Mouse (Mus musculus) urinary bladder, postnatal 25 days (tissue): ENCODE data around the gene Ctnna3.
"Not testable (repeated sequence)": the region's sequence is repeated elsewhere in the genome, so short reads cannot be mapped to it uniquely, and the experiment has no call there.

Experiments used
- DNase-seq: peaks from one replicate; pipeline ENCODE4 v3.0.0; 2022; ENCODE audit warnings: low spot score

The Ctnna3 gene

GRCm38 (mm10) chr10:63429785-63430305 lies at the start of gene Ctnna3:
Gene Ctnna3, plus strand, starts transcription at chr10:63430098.
- DNase-seq, result peak; percentile 71

GRCm38 (mm10) chr10:63381498-63382280 lies 48.2 kb upstream of the Ctnna3 start, which contains the start of gene Sirt1:
Gene Sirt1, minus strand, starts transcription at chr10:63381704.
- no peak for DNase-seq

- DNase-seq, result peak; percentile 63
These were observed 47.3 kb upstream of the Ctnna3 start, which contains the start of gene Dnajc12 for GRCm38 (mm10) chr10:63382372-63383279. Gene Dnajc12, plus strand, starts transcription at chr10:63382443.

DNA sequence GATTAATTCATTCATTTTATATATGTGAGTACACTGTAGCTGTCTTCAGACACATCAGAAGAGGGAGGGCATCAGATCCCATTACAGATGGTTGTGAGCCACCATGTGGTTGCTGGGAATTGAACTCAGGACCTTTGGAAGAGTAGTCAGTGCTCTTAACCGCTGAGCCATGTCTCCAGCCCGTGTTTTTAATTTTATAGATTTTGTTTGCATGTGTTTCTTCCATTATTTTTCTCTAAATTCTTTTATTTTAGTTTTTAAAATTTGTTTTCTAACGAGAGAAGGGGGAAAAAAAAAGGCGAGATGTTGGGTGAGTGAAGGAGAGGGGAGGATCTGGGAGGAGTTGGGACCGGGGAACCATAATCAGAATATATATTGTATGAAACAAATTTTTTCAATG lies 44.0 kb upstream of the Ctnna3 start:
- not testable (repeated sequence) for DNase-seq

DNA sequence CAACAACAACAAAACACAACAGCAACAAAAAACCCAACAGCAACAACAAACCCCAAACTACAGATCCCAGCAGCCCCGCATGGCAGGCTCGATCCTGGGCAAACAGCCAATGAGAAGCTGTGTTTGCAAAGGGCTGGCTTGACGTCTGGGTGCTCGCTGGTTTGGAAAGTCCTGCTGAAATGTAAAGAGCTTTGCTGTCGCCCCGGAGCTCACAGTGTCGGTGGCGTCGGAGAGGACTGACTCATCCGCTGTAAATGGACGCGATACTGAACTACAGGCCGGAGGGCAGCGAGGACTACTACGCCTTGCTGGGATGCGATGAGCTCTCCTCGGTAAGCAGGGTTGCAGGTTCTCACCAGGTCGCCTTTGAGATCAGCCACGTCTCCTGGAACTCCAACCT lies 43.5 kb upstream of the Ctnna3 start:
- DNase-seq, result peak; percentile 67

DNA sequence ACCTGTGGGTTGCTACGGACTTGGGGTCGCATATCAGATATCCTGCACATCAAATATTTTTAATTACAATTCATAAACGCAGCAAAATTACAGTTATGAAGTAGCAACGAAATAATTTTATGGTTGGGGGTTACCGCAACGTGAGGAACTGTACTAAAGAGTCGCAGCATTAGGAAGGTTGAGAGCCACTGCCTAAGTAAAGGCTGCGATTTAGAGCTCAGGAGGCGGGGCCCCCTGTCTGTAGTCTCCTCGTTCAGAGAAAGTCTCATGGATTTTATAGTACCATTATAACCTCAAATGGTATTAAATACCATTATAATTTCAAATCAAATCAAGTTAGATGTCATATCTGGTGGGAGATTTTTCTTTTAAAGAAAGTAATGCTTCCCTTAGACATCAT lies 42.9 kb upstream of the Ctnna3 start:
- DNase-seq, result no peak

DNA sequence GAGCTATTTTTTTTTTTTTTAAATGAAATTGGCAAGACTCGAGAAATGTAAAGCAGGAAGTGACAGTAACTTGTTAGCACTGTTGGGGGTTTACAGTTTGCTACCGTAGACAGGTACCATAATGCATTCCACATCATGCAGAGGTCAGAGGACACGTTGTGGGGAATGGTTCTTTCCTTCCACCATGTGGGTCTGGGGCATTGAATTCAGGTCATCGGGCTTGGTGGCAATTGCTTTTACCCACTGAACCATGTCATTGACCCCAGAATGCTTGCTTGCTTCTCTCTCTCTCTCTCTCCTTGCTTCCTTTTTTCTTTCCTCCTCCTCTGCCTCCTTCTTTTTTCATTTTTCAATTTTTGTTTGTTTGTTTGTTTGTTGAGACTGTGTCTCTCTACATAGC lies 41.0 kb upstream of the Ctnna3 start:
- DNase-seq, result no peak

GRCm38 (mm10) chr10:63396963-63397362 lies 32.9 kb upstream of the Ctnna3 start:
- DNase-seq, result no peak

DNA sequence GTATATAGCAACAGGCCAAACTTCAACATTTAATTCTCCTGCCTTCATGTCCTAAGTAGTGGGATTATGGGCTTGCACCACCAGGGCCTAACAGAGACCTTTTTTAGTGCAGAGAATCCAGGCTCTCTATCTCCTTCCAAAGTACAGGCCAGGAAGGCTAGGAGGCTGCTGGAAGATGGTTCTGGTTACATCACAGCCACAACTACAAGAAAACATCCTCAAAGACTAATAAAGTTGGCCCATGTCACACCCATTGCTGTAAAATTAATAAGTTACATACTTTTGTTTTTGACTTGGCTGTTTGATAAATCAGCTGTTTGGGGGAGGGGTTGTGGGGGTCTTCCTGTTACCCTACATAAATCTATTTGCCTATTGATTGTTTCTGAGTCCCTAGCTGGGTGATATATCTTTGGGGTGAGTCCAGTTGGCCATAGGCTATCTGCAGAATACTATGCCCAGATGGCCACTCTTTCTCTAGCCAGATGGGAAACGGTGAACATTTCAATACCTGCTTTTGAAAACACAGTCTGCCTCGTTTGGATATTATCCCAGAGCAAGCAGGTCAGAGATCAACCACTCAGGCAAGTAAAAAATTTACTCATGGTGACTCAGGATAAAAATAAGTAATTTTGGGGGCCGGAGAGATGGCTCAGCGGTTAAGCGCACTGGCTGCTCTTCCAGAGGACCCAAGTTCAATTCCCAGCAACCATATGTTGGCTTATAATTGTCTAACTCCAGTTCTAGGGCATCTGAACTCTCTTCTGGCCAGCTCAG lies 27.0 kb upstream of the Ctnna3 start:
- no peak for DNase-seq

GRCm38 (mm10) chr10:63403636-63404035 lies 26.3 kb upstream of the Ctnna3 start:
- no peak for DNase-seq

- DNase-seq, result no peak
These were observed 19.5 kb upstream of the Ctnna3 start for GRCm38 (mm10) chr10:63410162-63410956.

- DNase-seq, result not testable (repeated sequence)
These were observed 18.2 kb upstream of the Ctnna3 start for GRCm38 (mm10) chr10:63411674-63412073.

- DNase-seq, result no peak
These were observed 17.1 kb upstream of the Ctnna3 start for GRCm38 (mm10) chr10:63412756-63413155.

DNA sequence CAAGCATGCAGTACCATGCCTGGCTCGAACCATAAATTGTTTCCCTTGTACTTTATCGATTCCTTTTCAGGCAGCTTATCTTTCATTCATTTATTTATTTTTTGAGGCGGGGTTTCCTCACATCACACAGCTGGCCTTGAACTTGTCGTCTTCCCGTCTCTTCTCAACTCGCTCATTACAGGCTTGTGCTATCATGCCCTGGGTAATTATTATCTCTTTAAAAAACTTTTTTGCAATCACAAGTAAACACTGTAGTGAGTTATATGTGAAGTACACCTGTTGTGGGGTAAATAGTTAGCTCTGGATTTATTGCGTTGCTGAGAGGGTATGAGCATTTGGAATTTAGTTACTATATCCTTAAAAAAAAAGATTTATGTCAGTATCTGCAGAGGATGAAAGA lies 14.6 kb upstream of the Ctnna3 start:
- DNase-seq, result no peak

DNA sequence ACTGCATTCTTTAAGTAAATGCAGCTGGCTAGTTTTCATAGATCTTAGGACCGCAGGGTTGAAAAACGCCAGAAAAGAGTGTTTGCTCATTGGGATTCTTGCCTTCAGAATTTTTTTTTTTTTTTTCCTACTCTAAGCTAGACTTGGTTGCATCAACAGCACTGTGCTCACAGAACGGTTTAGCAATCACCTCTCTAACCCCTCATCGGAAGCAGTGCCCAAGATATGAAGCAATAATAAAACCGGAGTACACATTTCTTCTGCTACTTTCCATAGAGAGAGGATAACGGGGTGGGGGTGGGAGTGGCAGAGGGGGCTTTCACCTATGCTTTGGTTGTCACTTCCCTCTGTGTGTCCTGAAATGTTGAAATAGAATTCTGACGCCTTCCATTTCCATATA lies 14.0 kb upstream of the Ctnna3 start:
- no peak for DNase-seq

DNA sequence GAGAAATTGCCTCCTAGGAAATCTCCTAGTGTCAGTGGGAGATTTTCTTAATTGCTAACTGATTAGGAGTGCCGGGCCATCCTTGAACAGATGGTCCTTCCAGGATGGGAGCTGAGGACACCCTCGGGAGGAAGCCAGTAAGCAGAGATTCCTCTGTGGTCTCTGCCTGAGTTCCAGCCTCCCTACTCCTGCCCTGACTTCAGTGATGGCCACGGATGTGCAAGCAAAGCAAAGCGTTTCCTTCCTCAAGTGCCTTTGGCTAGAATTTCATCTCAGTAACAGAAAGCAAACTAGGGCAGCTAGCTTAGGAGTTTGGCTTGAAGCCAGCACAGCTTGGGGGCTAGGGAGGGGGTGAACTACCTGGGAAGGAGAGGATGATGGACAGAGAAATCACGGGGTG lies 12.8 kb upstream of the Ctnna3 start:
- no peak for DNase-seq

DNA sequence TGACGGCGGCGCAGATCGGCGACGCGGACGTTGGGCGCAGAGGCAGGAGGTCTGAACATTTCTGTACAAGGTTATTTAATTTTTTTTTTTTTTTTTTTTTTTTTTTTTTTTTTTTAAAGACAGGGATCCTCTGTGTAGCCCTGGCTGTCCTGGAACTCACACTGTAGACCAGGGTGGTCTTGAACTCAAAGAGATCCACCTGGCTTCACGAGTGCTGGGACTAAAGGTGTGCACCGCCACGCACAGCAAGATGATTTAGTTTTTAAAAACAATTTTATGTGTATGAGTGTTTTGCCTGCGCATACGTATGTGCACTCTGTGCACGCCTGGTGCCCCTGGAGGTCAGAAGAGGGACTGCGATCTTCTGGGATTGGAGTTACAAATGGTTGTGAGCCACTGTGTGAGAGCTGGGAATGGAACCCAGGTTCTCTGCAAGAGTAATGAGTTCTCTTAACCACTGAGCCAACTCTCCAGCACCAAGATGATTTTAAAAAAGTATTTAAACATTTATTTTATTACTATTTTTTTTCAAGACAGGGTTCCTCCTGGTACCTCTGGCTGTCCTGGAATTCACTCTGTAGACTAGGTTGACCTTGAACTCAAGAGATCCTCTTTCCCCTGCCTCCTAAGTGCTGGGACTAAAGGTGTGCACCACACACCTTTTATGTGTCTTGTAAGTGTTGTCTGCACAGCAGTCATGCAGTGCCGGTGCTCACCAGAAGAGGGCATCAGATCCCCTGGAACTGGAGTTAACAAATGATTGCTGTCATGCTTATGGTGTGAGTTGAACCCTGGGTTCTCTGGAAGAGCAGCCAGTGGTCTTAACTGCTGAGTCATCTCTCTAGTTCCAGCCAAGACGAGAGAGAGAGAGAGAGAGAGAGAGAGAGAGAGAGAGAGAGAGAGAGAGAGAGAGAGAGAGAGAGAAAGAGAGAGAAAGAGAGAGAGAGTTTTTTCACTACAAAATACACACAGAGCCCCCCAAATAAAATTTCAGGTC lies 7.9 kb upstream of the Ctnna3 start, which contains the start of gene Gm7075:
Gm7075 (minus strand) TSS at position 51 of the 997 bp plus-strand sequence.
- DNase-seq, result peak; percentile 26

- DNase-seq, result no peak
These were observed 7.2 kb upstream of the Ctnna3 start for GRCm38 (mm10) chr10:63422736-63422992.

GRCm38 (mm10) chr10:63423591-63424474 lies 6.1 kb upstream of the Ctnna3 start:
- DNase-seq, result no peak
